Mouse (Mus musculus): ENCODE measurements around the gene Ptprm. TPM values are rescaled to one million over a fixed set of nuclear protein-coding genes. Genes with fewer than 3 reads are reported as not detected.

Gene Ptprm
- polyA plus RNA-seq, 1 experiment, result not detected

DNA sequence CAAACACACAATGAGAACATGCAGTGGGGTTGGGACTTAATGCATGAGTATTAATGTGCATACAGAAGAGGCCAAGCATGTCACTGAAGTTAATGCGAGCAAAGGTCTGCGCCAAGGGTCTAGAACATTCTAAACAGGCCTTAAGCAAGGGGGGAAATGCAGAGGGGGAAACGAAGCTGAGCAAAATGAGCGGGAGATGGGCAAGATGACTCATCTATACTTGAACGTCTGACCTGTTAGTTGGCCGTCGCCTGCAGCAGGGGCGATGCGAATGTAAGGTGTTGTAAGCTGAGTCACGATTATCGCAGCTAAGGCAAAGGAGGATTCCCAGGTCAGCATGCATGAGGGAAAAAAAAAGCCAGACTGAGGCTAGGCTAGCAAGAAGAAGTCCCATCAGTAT is 442.1 kb downstream of the Ptprm start:
- TF ChIP-seq TAL1 (IDR thresholded peaks at IDR 0.05; ENCODE audit: low read length), result no peak
- no peak for TF ChIP-seq GATA1 (IDR thresholded peaks at IDR 0.05; ENCODE audit: low read length)
- no peaks in the 10 kb centered on the region for H3K4me1 ChIP-seq (ENCODE audit: control insufficient read depth)
- H3K27me3 ChIP-seq (ENCODE audit: control insufficient read depth), result no peaks in the 10 kb centered on the region
- no peaks in the 10 kb centered on the region for H3K36me3 ChIP-seq (ENCODE audit: control insufficient read depth)
- no peak overlapping the region for H3K4me3 ChIP-seq (replicated peaks)
- H3K9me3 ChIP-seq (ENCODE audit: control insufficient read depth, low read length), result peaks cover 5% of the 10 kb centered on the region

DNA sequence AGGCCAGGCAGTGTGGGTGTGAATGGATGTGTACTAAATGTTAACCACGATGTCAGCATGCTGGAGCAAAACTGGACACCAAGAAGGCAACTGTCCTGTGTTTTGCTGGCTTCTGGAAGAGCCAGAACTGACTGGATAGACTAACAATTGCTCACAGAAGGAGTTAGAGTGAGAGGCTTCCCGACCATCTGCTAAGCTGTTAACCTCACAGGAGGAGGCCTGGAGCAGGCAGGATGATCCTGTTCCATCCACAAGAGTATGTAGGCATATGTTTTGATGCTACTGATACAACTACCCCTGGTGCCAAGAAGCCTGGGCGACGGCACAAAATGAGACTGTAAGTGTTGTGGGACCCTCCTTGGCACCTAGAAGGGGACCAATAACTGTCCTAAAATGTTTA is 444.4 kb downstream of the Ptprm start:
- Histone ChIP-seq H3K4me3 (replicated peaks) (no peak overlapping the region), H3K27me3 (ENCODE audit: control insufficient read depth) (no peaks in the 10 kb centered on the region), H3K9me3 (ENCODE audit: control insufficient read depth, low read length) (peaks cover 9% of the 10 kb centered on the region), H3K4me1 (ENCODE audit: control insufficient read depth) (no peaks in the 10 kb centered on the region), H3K36me3 (ENCODE audit: control insufficient read depth) (no peaks in the 10 kb centered on the region)
- TF ChIP-seq TAL1 (IDR thresholded peaks at IDR 0.05; ENCODE audit: low read length), result no peak
- no peak for TF ChIP-seq GATA1 (IDR thresholded peaks at IDR 0.05; ENCODE audit: low read length)

DNA sequence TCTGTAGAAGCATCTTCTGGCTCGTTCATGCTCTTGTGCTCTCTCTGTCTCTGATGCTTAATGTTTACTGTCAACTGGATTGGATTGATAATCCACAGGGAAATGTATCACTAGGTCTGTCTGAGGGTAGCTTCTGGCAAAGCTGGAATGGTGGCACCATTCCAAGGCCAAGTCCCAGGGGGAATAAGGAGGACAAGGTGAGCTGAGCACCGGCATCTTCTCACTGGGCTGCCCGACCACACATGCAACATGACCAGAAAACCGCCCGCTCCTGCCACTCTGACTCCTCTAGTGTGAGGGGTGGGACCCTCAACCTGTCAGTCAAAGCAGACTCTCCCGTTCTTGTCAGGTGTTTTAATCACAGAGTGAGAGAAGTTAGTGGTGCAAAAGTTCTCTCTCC is 445.3 kb downstream of the Ptprm start:
- H3K4me3 ChIP-seq (replicated peaks), result no peak overlapping the region
- no peaks in the 10 kb centered on the region for H3K36me3 ChIP-seq (ENCODE audit: control insufficient read depth)
- H3K9me3 ChIP-seq (ENCODE audit: control insufficient read depth, low read length), result peaks cover 9% of the 10 kb centered on the region
- no peak for TF ChIP-seq TAL1 (IDR thresholded peaks at IDR 0.05; ENCODE audit: low read length)
- TF ChIP-seq GATA1 (IDR thresholded peaks at IDR 0.05; ENCODE audit: low read length), result no peak
- H3K4me1 ChIP-seq (ENCODE audit: control insufficient read depth), result no peaks in the 10 kb centered on the region
- H3K27me3 ChIP-seq (ENCODE audit: control insufficient read depth), result no peaks in the 10 kb centered on the region

- no peaks in the 10 kb centered on the region for H3K4me1 ChIP-seq (ENCODE audit: control insufficient read depth)
- H3K27me3 ChIP-seq (ENCODE audit: control insufficient read depth), result no peaks in the 10 kb centered on the region
- H3K4me3 ChIP-seq (replicated peaks), result no peak overlapping the region
- H3K9me3 ChIP-seq (ENCODE audit: control insufficient read depth, low read length), result peaks cover 2% of the 10 kb centered on the region
- no peaks in the 10 kb centered on the region for H3K36me3 ChIP-seq (ENCODE audit: control insufficient read depth)
- TF ChIP-seq TAL1 (IDR thresholded peaks at IDR 0.05; ENCODE audit: low read length) (no peak), GATA1 (IDR thresholded peaks at IDR 0.05; ENCODE audit: low read length) (no peak)
Observed at GRCm38 (mm10) chr17:66894181-66894580, 460.1 kb downstream of the Ptprm start.

DNA sequence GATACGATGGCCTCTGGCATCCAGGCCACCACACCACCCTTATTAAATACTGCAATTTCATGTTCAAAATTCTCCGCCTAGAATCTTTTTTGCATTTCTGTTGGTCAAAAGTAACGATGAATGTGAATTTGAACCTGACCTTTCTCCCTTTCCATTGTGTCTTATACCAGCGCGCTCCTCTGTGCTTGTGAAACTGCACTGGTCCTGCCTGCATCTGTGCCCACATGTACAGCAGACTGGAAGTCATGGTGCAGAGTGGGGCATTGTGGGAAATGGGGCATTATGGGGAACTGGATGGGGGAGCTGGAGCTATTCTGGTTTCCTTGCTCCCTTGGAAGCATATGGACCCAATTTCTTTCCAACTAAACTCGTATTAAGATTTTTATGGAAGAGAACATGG is 462.3 kb downstream of the Ptprm start:
- Histone ChIP-seq H3K36me3 (ENCODE audit: control insufficient read depth) (no peaks in the 10 kb centered on the region), H3K4me1 (ENCODE audit: control insufficient read depth) (no peaks in the 10 kb centered on the region), H3K4me3 (replicated peaks) (no peak overlapping the region), H3K9me3 (ENCODE audit: control insufficient read depth, low read length) (peaks cover 2% of the 10 kb centered on the region), H3K27me3 (ENCODE audit: control insufficient read depth) (no peaks in the 10 kb centered on the region)
- TF ChIP-seq TAL1 (IDR thresholded peaks at IDR 0.05; ENCODE audit: low read length) (no peak), GATA1 (IDR thresholded peaks at IDR 0.05; ENCODE audit: low read length) (no peak)

GRCm38 (mm10) chr17:66891067-66891862 is 463.0 kb downstream of the Ptprm start:
- Histone ChIP-seq H3K36me3 (ENCODE audit: control insufficient read depth) (no peaks in the 10 kb centered on the region), H3K9me3 (ENCODE audit: control insufficient read depth, low read length) (peaks cover 2% of the 10 kb centered on the region; the same call in 1 of the 2 replicates), H3K4me3 (replicated peaks) (no peak overlapping the region), H3K4me1 (ENCODE audit: control insufficient read depth) (no peaks in the 10 kb centered on the region), H3K27me3 (ENCODE audit: control insufficient read depth) (no peaks in the 10 kb centered on the region)
- no peak for TF ChIP-seq GATA1 (IDR thresholded peaks at IDR 0.05; ENCODE audit: low read length)
- no peak for TF ChIP-seq TAL1 (IDR thresholded peaks at IDR 0.05; ENCODE audit: low read length)

DNA sequence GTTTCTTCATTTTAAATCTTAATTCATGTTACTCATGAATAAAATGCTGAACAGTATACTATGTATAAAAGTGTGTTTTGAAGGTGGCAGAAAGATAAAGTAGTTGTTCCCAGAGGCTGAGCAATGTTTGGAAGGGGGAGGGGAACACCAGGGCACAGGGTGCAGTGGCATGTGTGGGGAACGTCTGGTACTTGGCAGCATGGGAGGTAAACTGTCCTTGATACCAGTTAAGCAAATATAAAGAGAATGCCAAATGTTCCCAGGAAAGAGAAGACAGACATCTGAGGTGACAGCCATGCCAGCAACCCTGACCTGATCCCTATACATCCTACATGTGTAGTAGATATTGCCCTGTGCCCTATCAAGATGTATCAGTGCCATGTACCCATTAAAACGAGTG is 472.0 kb downstream of the Ptprm start:
- Histone ChIP-seq H3K9me3 (ENCODE audit: control insufficient read depth, low read length) (peaks cover 5% of the 10 kb centered on the region), H3K4me1 (ENCODE audit: control insufficient read depth) (no peaks in the 10 kb centered on the region), H3K36me3 (ENCODE audit: control insufficient read depth) (no peaks in the 10 kb centered on the region), H3K4me3 (replicated peaks) (no peak overlapping the region), H3K27me3 (ENCODE audit: control insufficient read depth) (no peaks in the 10 kb centered on the region)
- TF ChIP-seq GATA1 (IDR thresholded peaks at IDR 0.05; ENCODE audit: low read length) (no peak), TAL1 (IDR thresholded peaks at IDR 0.05; ENCODE audit: low read length) (no peak)

- Histone ChIP-seq H3K36me3 (ENCODE audit: control insufficient read depth) (no peaks in the 10 kb centered on the region), H3K4me3 (replicated peaks) (no peak overlapping the region), H3K27me3 (ENCODE audit: control insufficient read depth) (no peaks in the 10 kb centered on the region), H3K4me1 (ENCODE audit: control insufficient read depth) (no peaks in the 10 kb centered on the region), H3K9me3 (ENCODE audit: control insufficient read depth, low read length) (peaks cover 5% of the 10 kb centered on the region)
- no peak for TF ChIP-seq GATA1 (IDR thresholded peaks at IDR 0.05; ENCODE audit: low read length)
- TF ChIP-seq TAL1 (IDR thresholded peaks at IDR 0.05; ENCODE audit: low read length), result no peak
Observed at GRCm38 (mm10) chr17:66880969-66881701, 473.1 kb downstream of the Ptprm start.

DNA sequence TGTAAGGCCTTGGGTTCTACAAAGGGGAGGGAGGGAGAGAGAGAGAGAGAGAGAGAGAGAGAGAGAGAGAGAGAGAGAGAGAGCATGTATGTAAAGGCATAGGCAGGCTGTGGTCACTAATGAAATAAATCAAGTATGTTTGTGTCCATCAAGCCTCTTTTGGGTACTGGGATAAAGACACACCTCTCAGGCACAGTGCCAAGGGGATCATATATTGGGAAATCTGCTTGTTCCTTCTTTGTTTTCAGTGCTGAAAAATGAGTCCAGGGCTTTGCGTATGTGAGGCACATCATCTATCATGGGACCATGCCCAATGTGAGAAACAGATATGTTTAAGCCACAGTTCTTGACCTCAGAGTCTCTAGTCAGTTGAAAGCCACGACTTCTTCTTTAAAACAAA is 475.1 kb downstream of the Ptprm start:
- no peak overlapping the region for H3K4me3 ChIP-seq (replicated peaks)
- H3K27me3 ChIP-seq (ENCODE audit: control insufficient read depth), result no peaks in the 10 kb centered on the region
- H3K4me1 ChIP-seq (ENCODE audit: control insufficient read depth), result no peaks in the 10 kb centered on the region
- no peaks in the 10 kb centered on the region for H3K36me3 ChIP-seq (ENCODE audit: control insufficient read depth)
- no peaks in the 10 kb centered on the region; the same call in 1 of the 2 replicates for H3K9me3 ChIP-seq (ENCODE audit: control insufficient read depth, low read length)
- TF ChIP-seq TAL1 (IDR thresholded peaks at IDR 0.05; ENCODE audit: low read length) (no peak), GATA1 (IDR thresholded peaks at IDR 0.05; ENCODE audit: low read length) (no peak)
